Mouse (Mus musculus) liver, postnatal 0 days (tissue): ENCODE results near the gene Sh3bp4. TPM values are rescaled to one million over a fixed set of nuclear protein-coding genes. Genes with fewer than 3 reads are reported as not detected.

Experiments used
- ATAC-seq: fragments of 200-750 bp; cut with Nextera tagmentation; 2 replicates; pipeline ENCODE4 v1.8.0; 2017; ENCODE audit warnings: mild to moderate bottlenecking, moderate library complexity
- DNase-seq: peaks from one replicate; pipeline ENCODE4 v3.0.0-alpha.2; 2016
- H3K27ac ChIP-seq: fragments of 300-500 bp; sonication (generic); 2 replicates; pipeline ENCODE4 v1.5.1; 2014; ENCODE audit warnings: antibody characterized with exemption, moderate library complexity, mild to moderate bottlenecking, low read depth
- H3K27me3 ChIP-seq: fragments of 300-500 bp; sonication (generic); 2 replicates; pipeline ENCODE4 v1.6.1; 2014; ENCODE audit warnings: low read length, control low read depth, mixed read lengths; ENCODE audit not compliant: insufficient read depth
- H3K36me3 ChIP-seq: fragments of 300-500 bp; sonication (generic); replicated peaks from 2 replicates; pipeline ENCODE4 v1.6.1; 2014; ENCODE audit warnings: mild to moderate bottlenecking, control low read depth, low read length, moderate library complexity, mixed read lengths; ENCODE audit not compliant: insufficient read depth
- H3K4me1 ChIP-seq: fragments of 300-500 bp; sonication (generic); 2 replicates; pipeline ENCODE4 v1.6.1; 2014; ENCODE audit warnings: antibody characterized with exemption, mild to moderate bottlenecking, control low read depth; ENCODE audit not compliant: insufficient read depth
- H3K4me2 ChIP-seq: fragments of 300-500 bp; sonication (generic); 2 replicates; pipeline ENCODE4 v1.6.1; 2014; ENCODE audit warnings: low read depth, mild to moderate bottlenecking, low read length, moderate library complexity, mixed read lengths
- H3K4me3 ChIP-seq: fragments of 300-500 bp; sonication (generic); 2 replicates; pipeline ENCODE4 v1.5.1; 2014; ENCODE audit warnings: low read depth, low read length
- H3K9ac ChIP-seq: fragments of 300-500 bp; sonication (generic); replicated peaks from 2 replicates; pipeline ENCODE4 v1.6.1; 2014; ENCODE audit warnings: mild to moderate bottlenecking, moderate library complexity
- H3K9me3 ChIP-seq: fragments of 300-500 bp; sonication (generic); 2 replicates; pipeline ENCODE4 v1.6.1; 2016; ENCODE audit warnings: mild to moderate bottlenecking, control low read depth, low read length, mixed read lengths
- CTCF ChIP-seq: sonication (generic); IDR thresholded peaks from 2 replicates; pipeline ENCODE4 v1.5.1; 2016; ENCODE audit warnings: antibody characterized with exemption, low read depth
- EP300 ChIP-seq: IDR thresholded peaks from 2 replicates; pipeline ENCODE4 v1.6.1; 2016; ENCODE audit warnings: antibody characterized with exemption, low read depth, mild to moderate bottlenecking
- WGBS: fragments of 180-500 bp; shearing (Covaris S2); extraction: QIAGEN DNeasy Blood & Tissue Kit; methylation state at CpG from one replicate; pipeline ENCODE4 v1.1.7; 2014; ENCODE audit not compliant: insufficient replicate concordance; 5-methylcytosine and 5-hydroxymethylcytosine counted together
- polyA plus RNA-seq: library from polyadenylated mRNA; unstranded; fragments of >200 nt; fragmentation: Nextera tagmentation; extraction: Ambion mirVana; gene quantifications from 2 replicates; pipeline ENCODE4 v1.2.1, GENCODE M21; 2015

Gene Sh3bp4
- polyA plus RNA-seq, 1 experiment from 2014 or later = 0.60 TPM

GRCm38 (mm10) chr1:89175355-89175754 is 105.1 kb downstream of the Sh3bp4 start:
- H3K27me3 ChIP-seq = no peaks in the 10 kb centered on the region
- no peak for DNase-seq
- H3K4me2 ChIP-seq = no peak overlapping the region
- WGBS = 49% methylated on average over 2 of the region's 2 CpGs
- no peak for ATAC-seq
- no peak overlapping the region for H3K9ac ChIP-seq
- H3K27ac ChIP-seq = no peak overlapping the region
- no peaks in the 10 kb centered on the region for H3K4me1 ChIP-seq
- H3K4me3 ChIP-seq = no peak overlapping the region
- no peaks in the 10 kb centered on the region for H3K36me3 ChIP-seq
- no peaks in the 10 kb centered on the region for H3K9me3 ChIP-seq
- TF ChIP-seq EP300 (no peak), CTCF (peak; percentile 51)

- no peak overlapping the region for H3K9ac ChIP-seq
- DNase-seq (peak; percentile 18), ATAC-seq (peak; percentile 15; the same call in 1 of the 2 replicates)
- no peak overlapping the region for H3K4me3 ChIP-seq
- H3K36me3 ChIP-seq = no peaks in the 10 kb centered on the region
- no peaks in the 10 kb centered on the region for H3K4me1 ChIP-seq
- no peaks in the 10 kb centered on the region for H3K9me3 ChIP-seq
- no peak overlapping the region for H3K4me2 ChIP-seq
- no peaks in the 10 kb centered on the region for H3K27me3 ChIP-seq
- WGBS = 22% methylated on average over 9 of the region's 9 CpGs
- TF ChIP-seq CTCF = no peak
- no peak for TF ChIP-seq EP300
- H3K27ac ChIP-seq = no peak overlapping the region
These were observed 113.1 kb downstream of the Sh3bp4 start for GRCm38 (mm10) chr1:89183261-89183831.

DNA sequence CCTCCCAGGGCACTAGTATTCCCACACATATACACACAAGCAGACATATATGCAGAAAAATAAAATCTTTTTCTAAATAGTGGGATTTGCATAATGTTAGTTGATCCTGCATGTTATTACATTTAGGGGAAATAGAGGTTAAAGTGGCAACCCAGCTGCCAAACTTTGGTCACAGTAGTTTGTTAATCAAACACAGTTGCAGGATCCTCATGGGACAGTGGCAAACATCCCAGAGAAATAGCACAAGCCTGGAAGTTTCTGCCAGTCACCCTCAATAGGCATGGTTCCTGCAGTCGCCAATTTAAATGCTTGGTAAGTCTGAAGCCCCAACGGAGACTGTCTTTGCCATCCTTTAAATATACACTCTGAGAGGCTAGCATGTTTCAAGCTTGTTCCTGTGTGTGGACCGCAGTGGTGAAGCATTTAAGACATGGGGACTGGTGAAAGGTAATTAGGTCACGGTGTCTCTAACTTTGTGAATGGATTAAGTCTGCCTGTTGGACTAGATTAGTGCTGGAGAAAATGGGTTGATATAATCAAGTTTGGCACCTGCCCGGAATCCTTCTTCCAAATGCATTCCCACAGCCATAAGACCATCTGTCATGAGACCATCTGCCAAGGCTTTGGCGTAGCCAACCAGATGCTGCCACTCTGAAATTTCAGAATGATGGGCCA is 114.0 kb downstream of the Sh3bp4 start:
- Histone ChIP-seq H3K4me1 (no peaks in the 10 kb centered on the region), H3K4me3 (no peak overlapping the region), H3K27me3 (no peaks in the 10 kb centered on the region), H3K9me3 (no peaks in the 10 kb centered on the region), H3K36me3 (no peaks in the 10 kb centered on the region), H3K9ac (no peak overlapping the region), H3K27ac (no peak overlapping the region), H3K4me2 (no peak overlapping the region)
- DNase-seq (no peak), ATAC-seq (no peak)
- no peak for TF ChIP-seq CTCF
- no peak for TF ChIP-seq EP300
- 82% methylated on average over 6 of the region's 6 CpGs for WGBS

DNA sequence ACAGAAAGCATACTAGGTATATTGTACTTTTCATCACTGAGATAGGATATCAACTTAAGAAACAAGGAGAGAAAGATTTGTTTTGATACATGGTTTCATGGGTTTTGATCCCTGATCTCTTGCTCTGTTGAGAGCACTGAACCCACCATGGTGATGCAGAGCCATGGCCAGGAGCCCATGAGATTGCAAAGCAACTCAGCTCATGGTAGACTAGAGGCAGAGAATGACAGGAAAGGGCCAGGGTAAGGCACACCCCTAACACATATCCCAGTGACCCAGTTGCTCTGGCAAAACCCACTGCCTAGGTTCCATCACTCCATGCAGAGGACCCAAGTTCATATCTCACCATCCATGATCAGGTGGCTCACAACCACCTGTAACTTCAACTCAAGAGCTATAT is 114.6 kb downstream of the Sh3bp4 start:
- H3K27ac ChIP-seq = no peak overlapping the region
- H3K36me3 ChIP-seq = no peaks in the 10 kb centered on the region
- no peak for TF ChIP-seq EP300
- no peak for TF ChIP-seq CTCF
- no peaks in the 10 kb centered on the region for H3K27me3 ChIP-seq
- ATAC-seq (no peak), DNase-seq (no peak)
- no peak overlapping the region for H3K9ac ChIP-seq
- no peaks in the 10 kb centered on the region for H3K4me1 ChIP-seq
- no peak overlapping the region for H3K4me2 ChIP-seq
- no peak overlapping the region for H3K4me3 ChIP-seq
- no peaks in the 10 kb centered on the region for H3K9me3 ChIP-seq

GRCm38 (mm10) chr1:89187441-89187840 is 117.2 kb downstream of the Sh3bp4 start:
- no peak for TF ChIP-seq CTCF
- no peak for TF ChIP-seq EP300
- H3K27me3 ChIP-seq = no peaks in the 10 kb centered on the region
- 90% methylated on average over 7 of the region's 7 CpGs for WGBS

DNA sequence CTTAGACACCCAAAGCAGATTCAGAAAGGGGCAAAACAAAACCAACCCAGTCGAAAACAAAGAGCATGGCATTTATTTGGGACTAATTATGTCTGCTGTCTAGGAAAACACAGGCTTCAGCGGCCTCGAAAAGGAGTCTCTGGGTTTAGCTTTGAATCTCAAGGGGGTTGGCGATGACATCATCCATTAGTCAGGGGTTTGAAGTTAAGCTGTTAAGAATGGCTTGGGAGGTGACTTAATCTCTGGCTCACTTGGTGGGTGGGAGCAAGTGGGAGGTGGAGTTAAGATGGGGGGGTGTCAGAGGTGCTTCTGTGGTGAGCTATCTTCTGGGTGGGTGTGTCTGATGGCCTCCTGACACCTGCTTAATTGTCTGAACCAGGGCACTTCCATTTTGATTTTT is 117.9 kb downstream of the Sh3bp4 start:
- ATAC-seq (no peak), DNase-seq (no peak)
- TF ChIP-seq EP300 = no peak
- TF ChIP-seq CTCF = no peak
- Histone ChIP-seq H3K4me2 (no peak overlapping the region), H3K9ac (no peak overlapping the region), H3K27ac (no peak overlapping the region), H3K9me3 (no peaks in the 10 kb centered on the region), H3K36me3 (no peaks in the 10 kb centered on the region), H3K4me3 (no peak overlapping the region), H3K4me1 (no peaks in the 10 kb centered on the region), H3K27me3 (no peaks in the 10 kb centered on the region)
- 62% methylated on average over 4 of the region's 4 CpGs for WGBS

More at GRCm38 (mm10) chr1:89187441-89187840, 117.2 kb downstream of the Sh3bp4 start:
- no peak overlapping the region for H3K4me2 ChIP-seq
- no peaks in the 10 kb centered on the region for H3K4me1 ChIP-seq
- H3K27ac ChIP-seq = no peak overlapping the region
- DNase-seq (no peak), ATAC-seq (no peak)
- H3K9me3 ChIP-seq = no peaks in the 10 kb centered on the region
- H3K9ac ChIP-seq = no peak overlapping the region
- H3K4me3 ChIP-seq = no peak overlapping the region
- H3K36me3 ChIP-seq = no peaks in the 10 kb centered on the region
